Mouse (Mus musculus): ENCODE data around the gene 0610009B22Rik. TPM values are rescaled to one million over a fixed set of nuclear protein-coding genes. Genes with fewer than 3 reads are reported as not detected.
"Not testable (repeated sequence)": the region's sequence is repeated elsewhere in the genome, so short reads cannot be mapped to it uniquely, and the experiment has no call there.

The 0610009B22Rik gene
- total RNA-seq (2014; fragmentation: Nextera tagmentation) (26.9 and 27.6 TPM in 2 replicates), total RNA-seq (2017) (11.5 and 13.8 TPM in 2 replicates)

DNA sequence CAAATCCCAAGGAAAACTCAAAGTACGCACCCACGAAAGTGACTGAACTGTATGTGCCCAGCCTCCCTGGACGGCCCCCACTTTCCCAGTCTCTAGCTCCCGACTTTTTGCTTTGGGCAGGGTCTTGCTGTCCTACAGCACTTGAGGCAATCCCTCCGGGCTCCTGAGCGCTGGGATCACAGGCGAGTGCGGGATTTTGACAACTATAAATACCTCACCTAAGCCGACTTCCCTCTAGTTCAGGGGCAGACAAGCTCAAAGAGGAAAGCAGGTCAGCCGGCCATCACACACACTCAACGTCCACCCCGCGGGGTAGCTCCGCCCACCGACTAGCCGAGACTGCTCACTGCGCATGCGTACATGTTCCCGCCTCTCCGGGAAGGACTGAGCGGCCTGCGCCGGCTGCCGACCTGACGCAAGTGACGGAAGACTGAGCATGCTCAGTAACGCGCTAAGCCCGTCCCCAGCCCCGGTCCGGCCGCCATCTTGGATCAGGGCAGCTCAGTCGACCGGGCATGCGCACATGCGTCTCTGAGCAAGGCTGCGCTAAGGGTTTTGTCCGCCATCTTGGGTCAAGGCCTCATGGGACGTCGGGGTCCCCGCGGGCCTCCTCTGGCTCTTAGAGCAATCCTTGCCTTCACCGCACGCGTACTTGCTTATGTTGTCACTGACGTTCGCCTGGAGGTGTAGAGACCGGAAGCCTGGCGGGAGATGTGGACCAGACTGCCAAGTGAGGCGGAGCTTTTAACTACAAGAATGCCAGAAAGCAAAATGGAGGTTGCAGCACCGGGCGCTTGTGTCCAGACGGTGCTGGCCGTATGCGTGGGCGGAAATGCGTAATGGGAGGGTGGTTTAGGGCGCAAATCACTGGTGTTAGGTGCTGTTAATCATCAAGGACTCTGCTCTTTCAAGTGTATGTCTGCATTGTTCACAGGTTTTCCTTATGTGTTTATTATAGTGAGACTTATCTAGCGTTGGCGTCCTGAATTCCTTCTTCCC, at the start of gene 0610009B22Rik:
0610009B22Rik (minus strand) TSS at position 545 of the 999 bp plus-strand sequence.
- peak; percentile 98 for ATAC-seq (replicated peaks; ENCODE audit: low FRiP score, low TSS enrichment, poor library complexity, severe bottlenecking)

DNA sequence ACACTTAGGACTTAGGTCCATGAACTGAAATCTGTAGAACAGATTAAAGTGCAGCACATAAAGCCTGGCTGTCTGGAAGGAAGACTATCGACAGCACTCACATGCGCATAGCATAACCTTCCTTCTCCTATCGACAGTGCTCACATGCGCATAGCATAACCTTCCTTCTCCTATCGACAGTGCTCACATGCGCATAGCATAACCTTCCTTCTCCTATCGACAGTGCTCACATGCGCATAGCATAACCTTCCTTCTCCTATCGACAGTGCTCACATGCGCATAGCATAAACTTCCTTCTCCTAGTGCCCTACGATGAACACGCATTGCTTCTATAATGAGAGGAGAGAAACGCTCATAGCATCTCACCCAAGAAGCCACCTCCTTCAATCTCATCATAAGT, 45.5 kb upstream of the 0610009B22Rik start:
- not testable (repeated sequence) for ATAC-seq (replicated peaks; ENCODE audit: low FRiP score, low TSS enrichment, poor library complexity, severe bottlenecking)

DNA sequence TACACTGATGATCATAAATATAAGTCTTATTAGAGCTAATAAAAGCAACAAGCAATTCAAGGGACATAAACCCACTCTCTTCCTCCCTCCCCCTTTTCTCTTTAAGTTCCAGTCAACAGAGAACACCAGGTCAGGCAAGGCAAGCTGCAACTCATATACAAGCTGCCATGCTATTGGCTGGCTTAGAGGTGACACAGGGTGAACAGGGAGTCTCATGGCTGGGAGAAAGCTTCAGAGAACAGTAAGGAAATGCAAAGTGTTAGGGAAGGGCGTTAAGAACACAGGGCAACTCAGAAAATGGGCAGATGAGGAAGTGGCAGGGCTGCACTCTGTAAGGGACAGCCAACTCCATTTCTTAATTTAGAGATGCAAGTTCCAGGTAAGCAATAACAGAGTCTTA, 44.2 kb upstream of the 0610009B22Rik start:
- ATAC-seq (replicated peaks; ENCODE audit: low FRiP score, low TSS enrichment, poor library complexity, severe bottlenecking) = no peak

DNA sequence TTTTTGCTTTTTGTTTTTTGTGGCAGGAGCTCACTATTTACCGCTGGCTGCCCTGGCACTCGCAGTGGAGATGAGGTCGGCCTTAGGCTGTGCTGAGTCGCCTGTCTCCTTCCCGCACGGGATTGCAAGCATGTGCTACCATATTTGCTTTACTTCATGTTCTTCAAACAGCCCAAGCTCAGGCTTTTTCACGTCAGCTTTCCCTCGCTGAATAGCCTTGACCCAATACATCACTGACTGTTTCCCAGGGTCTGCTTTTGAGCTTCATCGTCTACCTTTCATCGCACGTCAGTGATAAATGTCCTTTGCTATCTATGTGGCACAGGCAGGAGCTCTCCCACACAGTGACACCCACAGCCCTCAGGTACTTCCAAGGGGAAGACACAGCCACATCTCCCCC, 32.4 kb upstream of the 0610009B22Rik start:
- no peak for ATAC-seq (replicated peaks; ENCODE audit: low FRiP score, low TSS enrichment, poor library complexity, severe bottlenecking)

DNA sequence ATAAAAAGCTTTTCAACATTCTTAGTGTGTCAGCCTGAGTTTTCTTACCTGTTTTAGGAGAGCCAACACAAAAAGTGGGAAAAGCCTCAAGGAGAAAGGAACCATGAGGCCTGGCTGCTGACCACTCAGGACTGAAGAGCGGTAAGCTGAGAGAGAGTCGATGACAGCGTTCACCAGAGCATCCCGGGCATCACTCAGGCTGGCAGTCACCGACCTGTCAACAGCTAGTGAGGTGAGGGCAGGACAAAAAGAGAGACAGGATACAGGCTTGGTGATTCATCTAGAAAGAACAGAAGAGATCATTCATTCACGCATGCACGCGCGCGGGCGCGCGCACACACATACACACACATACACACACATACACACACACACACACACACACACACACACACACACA, 18.4 kb upstream of the 0610009B22Rik start:
- no peak for ATAC-seq (replicated peaks; ENCODE audit: low FRiP score, low TSS enrichment, poor library complexity, severe bottlenecking)

DNA sequence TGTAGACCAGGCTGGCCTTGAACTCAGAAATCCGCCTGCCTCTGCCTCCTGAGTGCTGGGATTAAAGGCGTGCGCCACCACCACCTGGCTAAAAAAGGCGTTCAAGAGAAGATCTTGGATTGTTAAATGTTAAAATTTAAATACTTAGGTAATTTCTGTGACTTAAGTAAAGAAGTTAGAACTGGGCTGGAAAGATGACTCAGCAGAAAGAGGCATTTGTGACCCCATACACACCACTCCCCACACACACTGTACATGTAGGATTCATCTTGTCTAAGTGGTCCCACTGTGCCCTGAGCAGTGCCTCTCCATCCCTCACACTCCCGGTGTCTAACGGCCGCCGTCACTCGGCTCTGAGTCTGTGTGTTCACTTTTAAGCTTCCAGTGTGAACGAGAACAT, 17.8 kb upstream of the 0610009B22Rik start:
- ATAC-seq (replicated peaks; ENCODE audit: low FRiP score, low TSS enrichment, poor library complexity, severe bottlenecking) = no peak

DNA sequence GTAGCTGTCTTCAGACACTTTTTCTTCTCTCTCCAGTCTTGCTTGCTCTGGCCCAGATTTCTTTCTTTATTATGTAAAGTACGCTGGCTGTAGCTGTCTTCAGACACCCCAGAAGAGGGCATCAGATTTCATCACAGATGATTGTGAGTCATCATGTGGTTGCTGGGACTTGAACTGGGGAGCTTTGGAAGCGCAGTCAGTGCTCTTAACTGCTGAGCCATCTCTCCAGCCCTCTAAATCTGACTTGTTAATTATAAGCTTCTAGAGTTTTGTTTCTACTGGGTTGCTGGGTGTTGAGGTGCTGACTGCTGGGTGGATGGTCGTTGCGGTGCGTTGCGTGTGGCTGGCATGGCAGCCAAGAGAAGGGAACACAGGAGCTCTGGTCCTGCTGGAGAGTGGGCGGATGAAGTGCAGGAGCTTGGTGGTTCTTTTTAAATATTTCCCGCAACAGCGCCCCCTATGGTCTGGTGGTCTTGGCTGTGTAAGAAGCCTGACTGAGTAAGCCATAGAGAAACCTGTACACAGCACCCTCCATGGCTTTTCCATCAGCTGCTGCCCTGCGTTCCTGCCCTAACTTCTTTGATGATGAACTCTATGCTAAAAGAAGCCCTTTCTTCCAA, 14.8 kb upstream of the 0610009B22Rik start:
- peak; percentile 61; the same call in 1 of the 2 replicates for ATAC-seq (replicated peaks; ENCODE audit: low FRiP score, low TSS enrichment, poor library complexity, severe bottlenecking)

DNA sequence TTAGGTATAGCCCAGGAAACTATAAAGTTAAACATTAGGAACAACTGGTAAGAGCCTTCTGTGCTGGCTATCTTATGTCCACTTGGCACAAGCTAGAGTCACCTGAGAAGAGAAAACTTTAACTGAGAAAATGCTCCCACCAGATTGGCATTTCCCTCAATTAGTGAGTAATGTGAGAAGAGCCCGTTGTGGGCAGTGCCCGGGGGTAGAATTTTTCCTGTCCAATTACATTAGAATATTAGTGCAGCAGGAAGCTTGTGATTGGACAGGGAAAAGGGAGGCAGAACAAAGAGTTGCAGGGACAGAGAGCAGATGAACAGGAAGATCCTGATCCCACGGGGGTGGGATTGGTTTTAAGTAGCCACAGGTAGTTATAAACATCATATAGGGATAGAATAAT, 14.2 kb upstream of the 0610009B22Rik start:
- ATAC-seq (replicated peaks; ENCODE audit: low FRiP score, low TSS enrichment, poor library complexity, severe bottlenecking) = no peak

DNA sequence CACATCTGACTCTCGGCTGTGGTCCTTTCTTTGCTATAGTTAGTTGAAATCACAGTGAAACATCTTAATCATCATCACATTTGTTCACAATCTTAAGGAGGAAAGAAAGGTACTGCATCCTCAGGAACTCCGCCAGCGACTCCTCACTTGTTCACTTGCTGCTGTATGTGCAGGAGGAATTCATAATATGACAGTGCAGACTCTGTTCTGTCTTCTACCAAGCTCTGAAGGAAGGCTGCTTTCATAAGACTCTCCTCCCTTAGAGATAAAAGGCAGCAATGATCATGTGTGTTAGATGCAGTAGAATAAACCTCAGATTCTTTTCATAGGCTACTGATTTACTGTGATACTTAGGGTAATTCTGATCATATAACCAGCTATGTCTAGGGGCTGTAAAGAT, 6.3 kb upstream of the 0610009B22Rik start:
- no peak for ATAC-seq (replicated peaks; ENCODE audit: low FRiP score, low TSS enrichment, poor library complexity, severe bottlenecking)

DNA sequence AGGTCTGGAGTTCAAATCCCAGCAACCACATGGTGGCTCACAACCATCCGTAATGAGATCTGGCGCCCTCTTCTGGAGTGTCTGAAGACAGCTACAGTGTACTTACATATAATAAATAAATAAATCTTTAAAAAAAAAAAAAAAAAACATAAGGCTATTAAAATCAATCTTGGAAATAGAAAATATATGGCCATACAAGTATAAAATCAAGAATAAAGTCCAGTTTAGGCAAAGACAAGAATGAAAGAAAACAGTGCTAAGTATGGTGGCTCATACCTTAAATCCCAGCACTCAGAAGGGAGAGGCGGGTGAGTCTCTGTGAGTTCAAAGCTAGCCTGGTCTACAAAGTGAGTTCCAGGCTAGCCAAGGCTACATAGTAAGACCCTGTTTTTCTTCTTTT, 1.9 kb upstream of the 0610009B22Rik start:
- ATAC-seq (replicated peaks; ENCODE audit: low FRiP score, low TSS enrichment, poor library complexity, severe bottlenecking) = not testable (repeated sequence)

DNA sequence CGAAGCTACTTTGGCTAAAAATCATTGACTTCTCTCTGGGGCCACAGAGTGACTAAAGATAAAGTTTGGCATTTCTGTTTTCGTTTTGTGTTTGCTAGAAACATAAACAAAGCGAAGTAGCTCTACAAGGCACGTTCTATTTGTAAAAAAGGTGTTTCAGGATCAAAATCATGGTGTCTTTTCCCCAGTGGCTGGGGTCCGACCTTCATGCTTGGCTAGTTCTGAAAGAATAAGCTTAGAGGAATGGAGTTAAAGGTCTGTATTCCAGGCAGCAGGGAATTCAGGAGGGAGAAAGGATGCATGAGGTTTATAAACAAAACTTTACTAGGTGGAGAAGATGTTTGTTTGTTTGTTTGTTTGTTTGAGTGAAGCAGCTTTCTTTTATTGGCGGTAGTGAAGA, 669 bp upstream of the 0610009B22Rik start:
- no peak for ATAC-seq (replicated peaks; ENCODE audit: low FRiP score, low TSS enrichment, poor library complexity, severe bottlenecking)

DNA sequence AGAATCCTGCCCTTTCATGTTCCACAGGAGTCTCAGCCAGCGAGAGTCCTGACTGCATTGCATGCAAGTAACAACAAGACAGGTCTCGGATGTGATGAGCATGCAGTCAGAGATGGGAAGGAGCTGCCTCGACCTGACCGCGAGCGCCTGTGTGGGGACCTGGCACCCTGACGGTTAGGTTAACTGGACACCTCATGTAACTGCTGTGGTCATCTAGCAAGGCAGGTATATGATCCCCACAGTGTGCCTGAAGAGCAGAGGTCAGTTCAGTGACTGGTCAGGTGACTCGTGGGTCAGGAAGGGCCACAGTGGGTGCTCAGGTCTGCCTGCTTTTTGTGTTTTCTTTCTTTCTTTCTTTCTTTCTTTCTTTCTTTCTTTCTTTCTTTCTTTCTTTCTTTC, 6.7 kb downstream of the 0610009B22Rik start:
- ATAC-seq (replicated peaks; ENCODE audit: low FRiP score, low TSS enrichment, poor library complexity, severe bottlenecking) = peak; percentile 45; the same call in 1 of the 2 replicates

DNA sequence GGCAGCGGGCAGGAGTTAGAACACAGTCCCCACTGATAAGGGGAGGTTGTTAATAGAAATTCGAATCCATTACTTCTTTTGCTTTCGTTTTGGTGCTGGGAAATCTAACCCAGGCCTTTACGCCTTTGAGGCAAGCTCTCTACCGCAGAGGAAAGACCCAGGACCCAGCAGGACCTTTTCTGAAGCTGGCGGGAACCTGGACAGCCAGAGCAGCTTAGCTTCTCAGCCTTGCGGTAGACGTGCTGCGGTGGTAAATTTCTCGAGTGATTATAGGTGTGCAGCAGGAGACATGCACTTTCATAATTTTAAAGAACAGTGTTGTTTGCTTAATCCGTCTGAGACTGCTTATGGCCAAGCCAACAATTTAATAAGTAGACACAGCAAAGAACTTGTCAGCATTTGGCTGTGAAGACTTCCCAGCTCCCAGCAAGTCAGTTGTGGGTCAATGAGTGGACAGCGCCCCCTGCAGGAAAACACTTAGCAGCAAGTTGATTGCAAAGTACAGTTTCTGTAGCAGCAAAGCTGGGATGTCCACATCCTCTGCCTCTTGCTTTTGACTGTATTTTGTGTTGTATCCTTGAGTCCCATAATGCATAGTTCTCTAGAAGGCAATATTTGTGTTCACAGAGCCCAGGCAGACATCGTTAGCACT, 7.2 kb downstream of the 0610009B22Rik start:
- ATAC-seq (replicated peaks; ENCODE audit: low FRiP score, low TSS enrichment, poor library complexity, severe bottlenecking) = peak; percentile 90

DNA sequence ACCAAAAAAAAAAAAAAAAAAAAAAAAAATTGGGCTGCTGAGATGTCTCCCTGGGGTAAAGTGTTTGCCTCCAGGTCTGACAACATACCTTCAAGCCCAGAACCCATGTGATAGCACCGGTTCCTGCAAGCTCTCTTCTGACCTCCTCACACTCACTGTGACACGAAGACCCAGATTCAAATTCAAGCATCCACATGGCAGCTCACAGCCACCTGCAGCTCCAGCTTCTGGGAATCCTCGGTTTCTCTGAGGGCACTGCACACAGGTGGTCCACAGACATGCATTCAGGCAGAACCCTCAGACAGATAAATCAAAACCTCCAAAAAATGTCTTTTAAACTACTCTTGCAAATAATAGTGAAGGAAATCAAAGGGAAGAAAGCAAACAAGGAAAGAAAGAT, 9.2 kb downstream of the 0610009B22Rik start:
- ATAC-seq (replicated peaks; ENCODE audit: low FRiP score, low TSS enrichment, poor library complexity, severe bottlenecking) = no peak

DNA sequence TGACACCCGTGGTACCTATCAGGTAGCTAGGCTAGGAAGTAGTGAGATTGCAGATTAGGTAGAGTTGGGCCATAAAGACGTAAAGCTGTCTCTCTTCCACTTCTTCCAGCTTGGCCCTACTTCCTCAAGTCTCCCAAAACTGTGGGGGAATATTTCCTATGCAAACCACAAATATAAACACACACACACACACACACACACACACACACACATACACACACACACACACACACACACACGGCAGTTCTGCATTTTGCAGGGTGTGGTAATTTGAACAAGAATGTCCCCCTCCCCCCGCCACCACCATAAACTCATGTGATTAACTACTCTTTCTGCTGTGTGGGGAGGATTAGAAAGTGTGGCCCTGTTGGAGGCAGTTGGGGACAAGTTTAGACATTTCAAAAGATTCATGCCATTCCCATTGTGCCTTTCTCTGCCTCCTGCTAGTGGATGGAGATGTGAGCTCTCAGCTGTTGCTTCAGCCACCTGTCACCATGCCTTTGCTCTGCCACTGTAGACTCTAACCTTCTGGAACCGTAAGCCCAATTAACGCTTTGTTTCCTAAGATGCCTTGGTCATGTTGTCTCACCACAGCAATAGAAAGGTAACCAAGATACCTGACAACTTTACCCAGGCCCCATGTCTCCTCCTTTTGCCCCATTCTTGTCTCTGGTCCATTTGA, 10.8 kb downstream of the 0610009B22Rik start:
- no peak for ATAC-seq (replicated peaks; ENCODE audit: low FRiP score, low TSS enrichment, poor library complexity, severe bottlenecking)

DNA sequence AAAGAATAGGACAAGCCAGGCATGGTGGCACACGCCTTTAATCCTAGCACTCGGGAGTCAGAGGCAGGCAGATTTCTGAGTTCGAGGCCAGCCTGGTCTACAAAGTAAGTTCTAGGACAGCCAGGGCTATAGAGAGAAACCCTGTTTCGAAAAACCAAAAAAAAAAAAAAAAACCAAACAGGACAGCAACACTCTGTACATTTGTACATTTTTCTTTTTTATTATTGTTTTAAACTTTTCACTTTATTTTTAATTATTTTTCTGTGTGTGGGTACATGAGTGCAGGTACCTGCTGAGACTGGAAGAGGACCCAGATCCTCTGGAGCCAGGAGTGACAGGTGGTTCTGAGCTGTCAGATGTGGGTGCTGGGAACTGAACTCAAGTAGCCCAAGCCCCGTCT, 13.3 kb downstream of the 0610009B22Rik start:
- ATAC-seq (replicated peaks; ENCODE audit: low FRiP score, low TSS enrichment, poor library complexity, severe bottlenecking) = no peak

DNA sequence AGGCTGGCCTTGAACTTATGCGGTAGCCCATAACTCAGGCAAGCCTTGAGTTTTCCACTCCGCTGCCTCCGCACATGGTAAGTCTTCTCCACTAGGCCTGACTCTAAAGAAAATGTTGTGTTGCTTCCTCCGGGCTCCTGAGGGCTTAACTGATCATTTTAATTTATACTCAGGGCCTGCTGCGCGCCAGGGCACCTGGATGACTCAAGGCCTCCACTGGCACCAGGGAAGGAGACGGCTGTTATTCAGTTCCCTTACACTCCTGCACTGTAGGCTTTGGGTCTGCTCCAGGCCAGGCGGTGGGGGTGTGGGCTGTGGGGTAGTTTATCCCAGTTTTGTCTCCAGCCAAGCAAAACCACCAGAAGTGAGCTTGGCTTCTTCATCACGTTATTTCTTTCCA, 15.4 kb downstream of the 0610009B22Rik start:
- no peak for ATAC-seq (replicated peaks; ENCODE audit: low FRiP score, low TSS enrichment, poor library complexity, severe bottlenecking)

DNA sequence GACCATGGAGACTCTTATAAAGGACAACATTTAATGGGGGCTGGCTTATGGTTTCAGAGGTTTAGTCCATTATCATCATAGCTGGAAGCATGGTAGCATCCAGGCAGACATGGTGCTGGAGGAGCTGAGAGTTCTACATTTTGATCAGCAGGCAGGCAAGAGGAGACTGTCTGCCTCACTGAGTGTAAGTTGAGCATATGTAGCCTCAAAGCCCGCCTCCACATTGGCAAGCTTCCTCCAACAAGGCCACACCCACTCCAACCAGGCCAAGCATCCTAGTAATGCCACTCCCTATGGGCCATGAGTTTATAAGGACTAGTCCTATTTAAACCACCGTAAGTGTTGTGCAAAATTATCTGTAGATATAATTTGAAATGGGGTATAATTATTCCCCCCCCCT, 17.3 kb downstream of the 0610009B22Rik start:
- no peak for ATAC-seq (replicated peaks; ENCODE audit: low FRiP score, low TSS enrichment, poor library complexity, severe bottlenecking)

DNA sequence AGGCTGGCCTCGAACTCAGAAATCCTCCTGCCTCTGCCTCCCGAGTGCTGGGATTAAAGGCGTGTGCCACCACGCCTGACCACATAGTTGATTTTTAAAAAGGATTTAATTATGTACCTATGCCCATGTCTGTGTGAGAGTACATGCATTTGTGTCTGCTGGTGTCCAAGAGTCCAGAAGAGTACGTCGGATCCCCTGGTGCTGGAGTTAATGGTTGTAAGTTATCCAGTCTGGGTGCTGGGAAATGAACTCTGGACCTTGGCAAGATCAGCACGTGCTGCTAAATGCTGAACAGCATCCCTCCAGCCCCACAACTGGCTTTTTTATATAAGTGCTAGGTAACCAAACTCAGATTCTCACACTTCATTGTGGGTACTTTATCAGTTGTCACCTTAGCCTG, 17.8 kb downstream of the 0610009B22Rik start:
- ATAC-seq (replicated peaks; ENCODE audit: low FRiP score, low TSS enrichment, poor library complexity, severe bottlenecking) = no peak

DNA sequence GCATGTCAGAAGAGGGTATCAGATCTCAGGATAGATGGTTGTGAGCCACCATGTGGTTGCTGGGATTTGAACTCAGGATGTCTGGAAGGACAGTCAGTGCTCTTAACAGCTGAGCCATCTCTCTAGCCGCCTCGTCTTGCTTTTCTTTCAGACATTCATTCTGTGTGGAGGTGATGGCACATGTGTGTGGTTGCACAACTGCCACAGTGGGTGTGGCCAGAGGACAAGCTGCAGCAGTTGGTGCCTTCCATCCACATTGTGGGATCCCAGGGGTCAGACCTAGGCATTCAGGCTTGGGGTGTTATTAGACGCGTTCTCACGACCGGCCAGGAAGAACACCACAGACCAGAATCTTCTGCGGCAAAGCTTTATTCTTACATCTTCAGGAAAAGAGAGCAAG, 23.9 kb downstream of the 0610009B22Rik start:
- not testable (repeated sequence) for ATAC-seq (replicated peaks; ENCODE audit: low FRiP score, low TSS enrichment, poor library complexity, severe bottlenecking)

Measured in megakaryocyte-erythroid progenitor cell, adult 5-6 weeks (primary cell).